Mouse (Mus musculus): ENCODE measurements at regions not wholly inside any gene's neighbourhood (a gene's known extent, or its start where the extent isn't known, plus 50 kb on each side); places are given as distances from the start of the nearest gene placed in this dataset.

- H3K27me3 ChIP-seq (replicated peaks): peaks cover 31% of the 10 kb centered on the region
- H3K9ac ChIP-seq (replicated peaks): no peak overlapping the region
- ATAC-seq (ENCODE audit: low FRiP score): no peak
- no peak overlapping the region for H3K4me3 ChIP-seq (replicated peaks)
- no peaks in the 10 kb centered on the region for H3K36me3 ChIP-seq
- WGBS: 63% methylated on average over 10 of the region's 10 CpGs
- no peaks in the 10 kb centered on the region for H3K9me3 ChIP-seq (replicated peaks)
- H3K4me2 ChIP-seq: no peak overlapping the region
- no peak overlapping the region for H3K27ac ChIP-seq (replicated peaks)
- no peaks in the 10 kb centered on the region for H3K4me1 ChIP-seq
Measured at GRCm38 (mm10) chr1:55891894-55892293, 486.2 kb downstream of the Plcl1 start.

- Histone ChIP-seq H3K9me3 (replicated peaks) (no peaks in the 10 kb centered on the region), H3K4me3 (replicated peaks) (no peak overlapping the region), H3K36me3 (no peaks in the 10 kb centered on the region), H3K27ac (replicated peaks) (no peak overlapping the region), H3K27me3 (replicated peaks) (0 out of 2 replicates have a peak, but pooled peaks cover 2% of the 10 kb centered on the region), H3K4me2 (no peak overlapping the region), H3K4me1 (no peaks in the 10 kb centered on the region), H3K9ac (replicated peaks) (no peak overlapping the region)
- ATAC-seq (ENCODE audit: low FRiP score): no peak
- 73% methylated on average over 2 of the region's 2 CpGs for WGBS
Measured at GRCm38 (mm10) chr1:55897572-55897971, 491.9 kb downstream of the Plcl1 start.

- H3K4me2 ChIP-seq: no peak overlapping the region
- no peaks in the 10 kb centered on the region for H3K4me1 ChIP-seq
- 0 out of 2 replicates have a peak, but pooled peaks cover 2% of the 10 kb centered on the region for H3K27me3 ChIP-seq (replicated peaks)
- no peaks in the 10 kb centered on the region for H3K9me3 ChIP-seq (replicated peaks)
- 46% methylated on average over 3 of the region's 3 CpGs for WGBS
- H3K36me3 ChIP-seq: no peaks in the 10 kb centered on the region
- H3K9ac ChIP-seq (replicated peaks): no peak overlapping the region
- H3K4me3 ChIP-seq (replicated peaks): no peak overlapping the region
- no peak for ATAC-seq (ENCODE audit: low FRiP score)
- H3K27ac ChIP-seq (replicated peaks): no peak overlapping the region
Measured at GRCm38 (mm10) chr1:55898031-55898430, 492.3 kb downstream of the Plcl1 start.

GRCm38 (mm10) chr1:55900033-55900432 lies 494.3 kb downstream of the Plcl1 start:
- H3K4me1 ChIP-seq: no peaks in the 10 kb centered on the region
- no peak overlapping the region for H3K4me3 ChIP-seq (replicated peaks)
- H3K36me3 ChIP-seq: no peaks in the 10 kb centered on the region
- 89% methylated on average over 3 of the region's 3 CpGs for WGBS
- H3K4me2 ChIP-seq: no peak overlapping the region
- H3K9me3 ChIP-seq (replicated peaks): no peaks in the 10 kb centered on the region
- ATAC-seq (ENCODE audit: low FRiP score): no peak
- H3K27me3 ChIP-seq (replicated peaks): no peaks in the 10 kb centered on the region
- no peak overlapping the region for H3K9ac ChIP-seq (replicated peaks)
- H3K27ac ChIP-seq (replicated peaks): no peak overlapping the region

DNA sequence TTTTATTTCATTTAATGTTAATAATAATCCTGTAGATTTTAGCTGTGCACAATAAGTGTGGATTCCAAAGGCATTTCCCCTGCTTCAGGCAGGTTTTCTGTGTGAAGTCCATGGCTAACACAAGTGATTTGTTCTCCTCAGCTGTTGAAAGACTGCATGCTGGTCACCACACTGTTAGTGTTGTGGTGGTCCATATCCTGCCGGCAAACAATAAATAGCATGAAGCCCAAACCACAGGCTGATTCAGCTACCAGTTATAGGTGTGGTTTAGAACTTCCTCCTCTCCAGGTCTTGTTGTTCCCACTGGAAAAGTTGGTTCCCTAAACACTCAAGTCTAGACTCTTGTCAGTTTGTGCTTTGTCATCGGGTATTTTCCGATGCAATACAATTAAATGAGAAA lies 497.5 kb downstream of the Plcl1 start:
- Histone ChIP-seq H3K27ac (replicated peaks) (no peak overlapping the region), H3K9me3 (replicated peaks) (0 out of 2 replicates have a peak, but pooled peaks cover 3% of the 10 kb centered on the region), H3K9ac (replicated peaks) (no peak overlapping the region), H3K4me3 (replicated peaks) (no peak overlapping the region), H3K4me1 (no peaks in the 10 kb centered on the region), H3K36me3 (no peaks in the 10 kb centered on the region), H3K27me3 (replicated peaks) (no peaks in the 10 kb centered on the region), H3K4me2 (no peak overlapping the region)
- ATAC-seq (ENCODE audit: low FRiP score): no peak
- 91% methylated on average over 3 of the region's 3 CpGs for WGBS

DNA sequence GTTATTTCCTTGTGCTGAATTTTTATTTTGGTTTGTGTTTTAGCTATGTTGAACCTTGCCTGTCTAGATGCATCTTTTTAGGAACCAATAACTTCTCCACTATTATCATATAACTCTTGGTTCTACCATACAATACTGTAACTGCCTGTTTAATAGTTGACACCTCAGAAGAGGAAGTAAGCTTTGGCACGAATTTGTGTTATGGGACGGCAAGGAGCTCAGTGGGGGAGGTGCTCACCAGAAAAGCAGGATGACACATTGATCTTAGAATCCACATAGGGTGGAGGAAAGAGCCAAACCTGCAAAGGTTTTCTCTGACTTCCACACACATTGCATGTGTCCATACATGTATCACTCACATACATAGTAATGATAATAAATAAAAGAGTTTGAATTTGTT lies 498.9 kb downstream of the Plcl1 start:
- Histone ChIP-seq H3K9me3 (replicated peaks) (0 out of 2 replicates have a peak, but pooled peaks cover 3% of the 10 kb centered on the region), H3K27me3 (replicated peaks) (no peaks in the 10 kb centered on the region), H3K4me3 (replicated peaks) (no peak overlapping the region), H3K9ac (replicated peaks) (no peak overlapping the region), H3K4me2 (no peak overlapping the region), H3K4me1 (no peaks in the 10 kb centered on the region), H3K27ac (replicated peaks) (no peak overlapping the region), H3K36me3 (no peaks in the 10 kb centered on the region)
- 89% methylated on average over 2 of the region's 2 CpGs for WGBS
- no peak for ATAC-seq (ENCODE audit: low FRiP score)

- Histone ChIP-seq H3K36me3 (no peaks in the 10 kb centered on the region), H3K27me3 (replicated peaks) (no peaks in the 10 kb centered on the region), H3K4me1 (no peaks in the 10 kb centered on the region), H3K4me3 (replicated peaks) (no peak overlapping the region), H3K4me2 (no peak overlapping the region), H3K27ac (replicated peaks) (no peak overlapping the region), H3K9ac (replicated peaks) (no peak overlapping the region), H3K9me3 (replicated peaks) (0 out of 2 replicates have a peak, but pooled peaks cover 3% of the 10 kb centered on the region)
- WGBS: 98% methylated on average over 4 of the region's 4 CpGs
- no peak for ATAC-seq (ENCODE audit: low FRiP score)
Measured at GRCm38 (mm10) chr1:55905232-55905631, 499.5 kb downstream of the Plcl1 start.

DNA sequence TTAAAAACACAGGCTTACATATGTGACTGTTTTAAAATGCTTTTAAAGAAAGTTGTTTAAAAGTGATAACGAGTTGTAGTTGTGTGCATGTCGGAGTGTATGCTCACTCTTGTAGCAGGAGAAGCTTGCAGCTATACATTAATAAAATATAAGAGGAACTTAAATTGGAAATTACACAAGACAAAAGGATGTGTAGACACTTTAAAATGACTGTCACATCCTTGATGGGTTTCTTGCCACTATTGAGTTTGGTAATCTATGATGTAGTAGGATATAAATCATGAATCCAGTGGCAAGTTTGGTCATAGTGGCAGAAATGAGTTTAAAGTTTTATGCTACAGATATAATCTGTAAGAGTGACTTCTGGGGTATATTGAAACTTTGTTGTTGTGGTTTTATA lies 504.3 kb downstream of the Plcl1 start:
- Histone ChIP-seq H3K4me1 (no peaks in the 10 kb centered on the region; the same call in 1 of the 2 replicates), H3K27me3 (replicated peaks) (no peaks in the 10 kb centered on the region), H3K27ac (replicated peaks) (no peak overlapping the region), H3K36me3 (no peaks in the 10 kb centered on the region), H3K4me3 (replicated peaks) (no peak overlapping the region), H3K9ac (replicated peaks) (no peak overlapping the region), H3K9me3 (replicated peaks) (0 out of 2 replicates have a peak, but pooled peaks cover 3% of the 10 kb centered on the region), H3K4me2 (no peak overlapping the region)
- WGBS: 91% methylated on average over 2 of the region's 2 CpGs
- no peak for ATAC-seq (ENCODE audit: low FRiP score)

- Histone ChIP-seq H3K9ac (replicated peaks) (no peak overlapping the region), H3K4me3 (replicated peaks) (no peak overlapping the region), H3K27me3 (replicated peaks) (no peaks in the 10 kb centered on the region), H3K4me2 (no peak overlapping the region), H3K36me3 (no peaks in the 10 kb centered on the region), H3K4me1 (no peaks in the 10 kb centered on the region; the same call in 1 of the 2 replicates), H3K9me3 (replicated peaks) (no peaks in the 10 kb centered on the region), H3K27ac (replicated peaks) (no peak overlapping the region)
- no peak for ATAC-seq (ENCODE audit: low FRiP score)
- WGBS: 29% methylated on average over 3 of the region's 3 CpGs
Measured at GRCm38 (mm10) chr1:55914284-55914683, 508.6 kb downstream of the Plcl1 start.

GRCm38 (mm10) chr1:55915940-55916339 lies 510.2 kb downstream of the Plcl1 start:
- Histone ChIP-seq H3K9ac (replicated peaks) (no peak overlapping the region), H3K9me3 (replicated peaks) (no peaks in the 10 kb centered on the region), H3K27ac (replicated peaks) (no peak overlapping the region), H3K4me1 (no peaks in the 10 kb centered on the region; the same call in 1 of the 2 replicates), H3K4me3 (replicated peaks) (no peak overlapping the region), H3K4me2 (no peak overlapping the region), H3K36me3 (no peaks in the 10 kb centered on the region), H3K27me3 (replicated peaks) (no peaks in the 10 kb centered on the region)
- no peak for ATAC-seq (ENCODE audit: low FRiP score)
- 58% methylated on average over 11 of the region's 11 CpGs for WGBS

GRCm38 (mm10) chr1:55919516-55919915 lies 513.8 kb downstream of the Plcl1 start:
- Histone ChIP-seq H3K9ac (replicated peaks) (no peak overlapping the region), H3K9me3 (replicated peaks) (no peaks in the 10 kb centered on the region), H3K4me2 (no peak overlapping the region), H3K27ac (replicated peaks) (no peak overlapping the region), H3K27me3 (replicated peaks) (no peaks in the 10 kb centered on the region), H3K4me3 (replicated peaks) (no peak overlapping the region), H3K4me1 (peaks cover 4% of the 10 kb centered on the region; the same call in 1 of the 2 replicates), H3K36me3 (no peaks in the 10 kb centered on the region)
- no peak for ATAC-seq (ENCODE audit: low FRiP score)

- Histone ChIP-seq H3K4me2 (no peak overlapping the region), H3K4me1 (no peaks in the 10 kb centered on the region), H3K9ac (replicated peaks) (no peak overlapping the region), H3K9me3 (replicated peaks) (no peaks in the 10 kb centered on the region), H3K27me3 (replicated peaks) (0 out of 2 replicates have a peak, but pooled peaks cover 4% of the 10 kb centered on the region), H3K36me3 (no peaks in the 10 kb centered on the region), H3K27ac (replicated peaks) (no peak overlapping the region), H3K4me3 (replicated peaks) (no peak overlapping the region)
- WGBS: 76% methylated on average over 3 of the region's 3 CpGs
- ATAC-seq (ENCODE audit: low FRiP score): no peak
Measured at GRCm38 (mm10) chr1:55946786-55947549, 541.2 kb downstream of the Plcl1 start.
